Mouse (Mus musculus) lung, embryonic 14.5 days (tissue): Measurements from ENCODE around the gene Dapp1. TPM values are rescaled to one million over a fixed set of nuclear protein-coding genes. Genes with fewer than 3 reads are reported as not detected.
"Not testable (repeated sequence)": the region's sequence is repeated elsewhere in the genome, so short reads cannot be mapped to it uniquely, and the experiment has no call there.

ENCODE experiments used
- ATAC-seq: fragments of 200-750 bp; cut with Nextera tagmentation; 2 replicates; pipeline ENCODE4 v1.8.0; 2017; ENCODE audit warnings: mild to moderate bottlenecking, moderate TSS enrichment, moderate library complexity; ENCODE audit not compliant: insufficient read depth
- DNase-seq: peaks from one replicate; pipeline ENCODE4 v3.0.0-alpha.2; 2015
- H3K27ac ChIP-seq: fragments of 300-500 bp; sonication (generic); 2 replicates; pipeline ENCODE4 v1.5.1; 2014; ENCODE audit warnings: low read depth, mild to moderate bottlenecking, moderate library complexity
- H3K27me3 ChIP-seq: fragments of 300-500 bp; sonication (generic); 2 replicates; pipeline ENCODE4 v1.6.1; 2014; ENCODE audit warnings: low read length, control low read depth; ENCODE audit not compliant: insufficient read depth
- H3K36me3 ChIP-seq: fragments of 300-500 bp; sonication (generic); 2 replicates; pipeline ENCODE4 v1.6.1; 2014; ENCODE audit warnings: control low read depth; ENCODE audit not compliant: insufficient read depth
- H3K4me1 ChIP-seq: fragments of 300-500 bp; sonication (generic); 2 replicates; pipeline ENCODE4 v1.6.1; 2014; ENCODE audit warnings: antibody characterized with exemption, control low read depth; ENCODE audit not compliant: insufficient read depth
- H3K4me2 ChIP-seq: fragments of 300-500 bp; sonication (generic); 2 replicates; pipeline ENCODE4 v1.6.1; 2014; ENCODE audit warnings: mild to moderate bottlenecking
- H3K4me3 ChIP-seq: fragments of 300-500 bp; sonication (generic); 2 replicates; pipeline ENCODE4 v1.5.1; 2014; ENCODE audit warnings: low read depth, low read length
- H3K9ac ChIP-seq: fragments of 300-500 bp; sonication (generic); 2 replicates; pipeline ENCODE4 v1.6.1; 2014
- H3K9me3 ChIP-seq: fragments of 300-500 bp; sonication (generic); 2 replicates; pipeline ENCODE4 v1.6.1; 2016; ENCODE audit warnings: low read depth, low read length, control low read depth
- CTCF ChIP-seq: IDR thresholded peaks from 2 replicates; pipeline ENCODE4 v1.5.1; 2016; ENCODE audit warnings: antibody characterized with exemption, low read depth
- WGBS: fragments of 180-500 bp; shearing (Covaris S2); extraction: QIAGEN DNeasy Blood & Tissue Kit; methylation state at CpG from one replicate; pipeline ENCODE4 v1.1.7; 2014; 5-methylcytosine and 5-hydroxymethylcytosine counted together
- polyA plus RNA-seq: library from polyadenylated mRNA; unstranded; fragments of >200 nt; fragmentation: Nextera tagmentation; extraction: Ambion mirVana; gene quantifications from 2 replicates; pipeline ENCODE4 v1.2.1, GENCODE M21; 2014

Dapp1 gene
- polyA plus RNA-seq, 1 experiment from 2014 or later: 8.0 TPM

DNA sequence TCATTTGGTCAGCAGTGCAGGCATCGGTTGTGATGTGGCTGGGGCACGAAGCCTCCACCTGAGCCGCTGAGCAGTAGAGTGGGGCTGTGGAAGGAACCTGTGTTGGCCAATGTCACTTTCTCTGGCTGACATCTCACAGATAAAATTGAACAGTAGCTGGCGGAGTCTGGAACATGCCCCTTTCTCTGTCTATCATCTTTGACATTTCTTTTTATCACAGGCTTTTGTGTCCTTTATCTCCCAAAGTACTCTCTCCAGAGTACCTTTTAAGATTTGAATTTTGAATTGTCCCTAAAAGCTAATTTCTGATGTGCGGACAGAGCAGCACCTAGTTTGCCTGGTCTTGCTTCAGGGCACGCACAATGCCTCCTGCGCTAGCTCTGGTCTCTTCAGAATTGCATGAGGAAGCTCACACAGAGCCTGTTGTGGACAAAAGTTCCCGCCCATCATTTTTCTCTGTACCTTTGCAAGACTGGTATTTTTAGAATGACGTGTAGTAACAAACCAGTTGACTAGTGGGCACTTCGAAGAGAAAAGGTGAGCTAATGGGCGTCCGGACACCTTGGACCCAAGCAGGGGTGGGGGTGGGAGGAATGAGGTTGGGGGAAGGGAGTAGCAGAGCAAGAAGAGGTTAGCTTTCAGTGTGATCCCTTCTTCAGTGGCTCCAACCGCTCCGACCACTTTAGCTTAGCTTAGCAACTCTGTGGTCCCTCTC is 13.1 kb downstream of the Dapp1 start:
- H3K27me3 ChIP-seq: no peaks in the 10 kb centered on the region
- peak overlapping the region; percentile 8; the same call in 1 of the 2 replicates for H3K4me2 ChIP-seq
- no peak for ATAC-seq
- H3K4me3 ChIP-seq: no peak overlapping the region
- H3K9me3 ChIP-seq: no peaks in the 10 kb centered on the region
- H3K36me3 ChIP-seq: no peaks in the 10 kb centered on the region
- no peak overlapping the region for H3K9ac ChIP-seq
- H3K27ac ChIP-seq: peak overlapping the region; percentile 47
- H3K4me1 ChIP-seq: no peaks in the 10 kb centered on the region; the same call in 1 of the 2 replicates
- DNase-seq: no peak
- 77% methylated on average over 14 of the region's 14 CpGs for WGBS
- TF ChIP-seq CTCF: no peak

GRCm38 (mm10) chr3:137964014-137964413 is 17.3 kb downstream of the Dapp1 start:
- H3K27me3 ChIP-seq, H3K36me3 ChIP-seq, DNase-seq, ATAC-seq, H3K4me1 ChIP-seq, H3K9me3 ChIP-seq, H3K9ac ChIP-seq, H3K4me2 ChIP-seq, H3K4me3 ChIP-seq, H3K27ac ChIP-seq: not testable (repeated sequence)
- WGBS: 52% methylated on average over 1 of the region's 1 CpGs

GRCm38 (mm10) chr3:137963508-137963907 is 17.8 kb downstream of the Dapp1 start:
- no peak for TF ChIP-seq CTCF
- 67% methylated on average over 8 of the region's 8 CpGs for WGBS

GRCm38 (mm10) chr3:137961736-137962385 is 19.5 kb downstream of the Dapp1 start:
- Histone ChIP-seq H3K36me3 (no peaks in the 10 kb centered on the region), H3K27me3 (no peaks in the 10 kb centered on the region), H3K4me1 (no peaks in the 10 kb centered on the region), H3K4me2 (no peak overlapping the region), H3K9me3 (no peaks in the 10 kb centered on the region), H3K9ac (no peak overlapping the region), H3K4me3 (no peak overlapping the region), H3K27ac (no peak overlapping the region)
- no peak for TF ChIP-seq CTCF
- WGBS: 34% methylated on average over 8 of the region's 8 CpGs
- DNase-seq: peak; percentile 36
- ATAC-seq: peak; percentile 54; the same call in 1 of the 2 replicates

More at GRCm38 (mm10) chr3:137963508-137963907, 17.8 kb downstream of the Dapp1 start:
- Histone ChIP-seq H3K4me1 (no peaks in the 10 kb centered on the region; the same call in 1 of the 2 replicates), H3K9me3 (no peaks in the 10 kb centered on the region), H3K36me3 (no peaks in the 10 kb centered on the region), H3K27me3 (no peaks in the 10 kb centered on the region), H3K4me2 (no peak overlapping the region), H3K4me3 (no peak overlapping the region), H3K9ac (no peak overlapping the region), H3K27ac (no peak overlapping the region)
- ATAC-seq (no peak), DNase-seq (no peak)

DNA sequence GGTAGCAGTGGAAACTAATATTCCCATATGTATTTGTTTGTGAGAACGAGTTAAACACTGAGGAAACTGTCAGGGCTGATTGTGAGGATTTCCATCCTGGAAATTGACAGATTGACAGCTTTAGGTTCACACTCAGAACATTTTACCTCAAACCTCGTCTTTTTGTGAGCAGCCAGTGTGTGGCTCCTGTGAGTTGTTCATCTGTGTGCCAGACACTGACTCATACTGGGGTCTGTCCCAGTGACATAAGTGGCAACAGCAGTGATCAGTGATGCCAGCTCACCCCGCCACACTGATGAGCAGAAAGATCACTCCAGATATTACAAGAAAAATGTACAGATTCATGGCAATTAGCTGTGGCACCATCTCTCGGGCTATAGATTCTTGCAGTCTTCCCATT is 21.9 kb downstream of the Dapp1 start:
- H3K4me3 ChIP-seq: no peak overlapping the region
- no peaks in the 10 kb centered on the region for H3K9me3 ChIP-seq
- 68% methylated on average over 4 of the region's 4 CpGs for WGBS
- ATAC-seq: no peak
- no peak overlapping the region for H3K4me2 ChIP-seq
- H3K27me3 ChIP-seq: no peaks in the 10 kb centered on the region
- no peaks in the 10 kb centered on the region for H3K4me1 ChIP-seq
- no peak overlapping the region for H3K27ac ChIP-seq
- TF ChIP-seq CTCF: no peak
- no peak for DNase-seq
- H3K36me3 ChIP-seq: no peaks in the 10 kb centered on the region
- no peak overlapping the region for H3K9ac ChIP-seq

DNA sequence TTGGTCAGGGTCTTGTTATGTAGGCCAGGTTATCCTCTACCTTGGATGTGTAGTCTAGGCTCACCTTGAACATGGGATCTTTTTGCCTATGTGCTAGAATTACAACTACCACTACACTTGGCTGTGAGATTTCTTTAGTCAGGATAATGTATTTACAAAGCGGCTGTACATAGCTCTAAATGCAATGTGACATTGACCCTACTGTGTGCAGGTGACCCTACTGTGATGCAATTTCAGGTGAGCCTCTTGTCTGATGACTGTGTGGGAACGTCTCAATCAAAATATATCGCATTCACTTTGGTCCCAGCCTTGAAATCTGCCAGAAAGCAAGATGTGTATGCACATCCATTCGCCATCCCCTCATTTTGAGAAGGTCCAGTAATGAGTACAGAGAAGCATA is 23.0 kb downstream of the Dapp1 start:
- ATAC-seq: no peak
- no peak for TF ChIP-seq CTCF

GRCm38 (mm10) chr3:137957864-137958263 is 23.5 kb downstream of the Dapp1 start:
- no peak overlapping the region for H3K4me2 ChIP-seq
- ATAC-seq (no peak), DNase-seq (no peak)
- 80% methylated on average over 9 of the region's 9 CpGs for WGBS
- H3K4me1 ChIP-seq: peaks cover 8% of the 10 kb centered on the region
- H3K27me3 ChIP-seq: no peaks in the 10 kb centered on the region
- no peak overlapping the region for H3K27ac ChIP-seq
- no peak for TF ChIP-seq CTCF
- H3K36me3 ChIP-seq: no peaks in the 10 kb centered on the region
- no peak overlapping the region for H3K9ac ChIP-seq
- no peak overlapping the region for H3K4me3 ChIP-seq
- no peaks in the 10 kb centered on the region for H3K9me3 ChIP-seq

More for the DNA sequence above, 23.0 kb downstream of the Dapp1 start:
- no peak overlapping the region for H3K27ac ChIP-seq
- DNase-seq: no peak
- H3K4me2 ChIP-seq: no peak overlapping the region
- H3K27me3 ChIP-seq: no peaks in the 10 kb centered on the region
- no peak overlapping the region for H3K9ac ChIP-seq
- WGBS: 89% methylated on average over 4 of the region's 4 CpGs
- peaks cover 3% of the 10 kb centered on the region for H3K4me1 ChIP-seq
- H3K4me3 ChIP-seq: no peak overlapping the region
- no peaks in the 10 kb centered on the region for H3K9me3 ChIP-seq
- no peaks in the 10 kb centered on the region for H3K36me3 ChIP-seq
